Mouse (Mus musculus) heart, adult 8-10 months (tissue): ENCODE measurements at regions not wholly inside any gene's neighbourhood (a gene's known extent, or its start where the extent isn't known, plus 50 kb on each side); places are given as distances from the start of the nearest gene placed in this dataset.
A peak's percentile ranks its signal among the peaks of the same experiment; 100 is the strongest.

ENCODE experiments used
- DNase-seq: peaks from one replicate; pipeline ENCODE4 v3.0.0; 2022; ENCODE audit warnings: low spot score

- no peak for DNase-seq
These were observed 2476.1 kb upstream of the Gm6569 start for GRCm38 (mm10) chr15:71358189-71358790.

DNA sequence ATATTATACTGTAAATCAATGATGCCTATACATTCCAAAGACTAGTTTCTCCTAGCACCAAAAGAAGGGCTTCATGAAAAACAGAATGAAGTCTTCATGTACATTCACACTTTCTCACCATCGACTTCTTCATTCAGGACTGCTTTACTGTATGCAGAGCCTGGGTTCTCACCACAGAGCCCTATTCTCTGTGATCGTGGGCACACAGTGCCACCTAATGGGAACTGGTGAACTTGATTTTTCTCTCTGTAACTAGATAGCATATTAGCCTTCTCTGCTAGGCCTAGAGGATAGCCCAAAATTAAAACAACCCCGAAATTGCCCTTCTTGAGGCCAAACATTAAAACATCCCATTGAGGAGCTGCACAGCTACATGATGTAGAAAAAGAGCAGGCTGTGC, 2458.6 kb upstream of the Gm6569 start:
- DNase-seq: peak; percentile 3
